Mouse (Mus musculus): ENCODE measurements around the gene Ceacam19.

Ceacam19 gene

DNA sequence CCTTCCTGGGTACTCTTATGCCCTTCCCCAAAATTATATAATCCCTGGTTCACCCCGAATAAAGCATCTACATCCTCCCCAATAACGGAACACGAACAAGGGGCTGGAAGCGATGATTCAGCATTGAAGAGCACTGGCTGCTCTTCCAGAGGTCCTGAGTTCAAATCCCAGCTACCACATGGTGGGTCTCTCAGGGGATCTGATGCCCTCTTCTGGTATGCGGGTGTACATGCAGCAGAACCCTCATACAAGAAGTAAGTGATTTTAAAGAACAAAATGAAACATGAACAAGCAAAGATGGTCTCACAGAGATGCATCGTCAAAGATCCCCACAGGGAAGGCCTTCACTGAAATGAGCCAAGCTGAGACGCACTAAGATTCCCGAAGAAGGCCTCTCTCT is 7.0 kb downstream of the Ceacam19 start:
- DNase-seq (ENCODE audit: extremely low spot score) = no peak

GRCm38 (mm10) chr7:19876781-19877425 is 10.9 kb downstream of the Ceacam19 start:
- DNase-seq (ENCODE audit: extremely low spot score) = no peak

DNA sequence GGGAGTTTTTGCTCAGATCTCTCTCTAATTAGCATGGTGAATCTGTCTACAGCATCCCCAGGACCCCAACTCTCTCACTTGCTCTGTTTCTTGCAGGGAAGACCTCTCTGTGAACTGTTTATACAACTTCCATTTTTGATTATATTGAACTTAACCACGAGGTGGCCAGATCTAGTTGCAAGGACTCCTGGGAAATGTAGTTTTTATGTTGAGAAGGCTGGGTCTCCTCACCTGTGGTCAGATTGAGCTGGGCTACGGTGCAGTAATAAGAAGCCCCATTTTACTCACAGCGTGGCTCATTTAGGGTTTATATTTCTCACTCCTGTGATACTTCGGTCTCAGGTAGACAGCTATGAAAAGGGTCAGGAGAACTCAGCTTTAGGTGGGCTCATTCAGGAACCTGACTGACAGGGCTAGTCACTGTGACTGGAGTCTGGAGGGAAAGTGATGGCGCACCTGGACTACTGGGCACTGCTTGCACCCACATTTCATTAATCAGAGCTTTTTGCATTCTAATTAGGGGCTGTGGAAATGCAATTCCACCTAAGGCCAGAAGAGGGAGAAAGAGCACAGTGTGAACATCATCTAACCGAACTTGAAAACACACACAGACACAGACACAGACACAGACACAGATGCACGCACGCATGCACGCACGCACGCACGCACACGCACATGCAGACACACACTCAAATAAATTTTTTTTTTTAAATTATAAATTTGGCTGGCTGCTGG is 11.7 kb downstream of the Ceacam19 start:
- DNase-seq (ENCODE audit: extremely low spot score) = peak; percentile 28

GRCm38 (mm10) chr7:19871943-19872601 is 15.7 kb downstream of the Ceacam19 start:
- DNase-seq (ENCODE audit: extremely low spot score) = peak; percentile 19

DNA sequence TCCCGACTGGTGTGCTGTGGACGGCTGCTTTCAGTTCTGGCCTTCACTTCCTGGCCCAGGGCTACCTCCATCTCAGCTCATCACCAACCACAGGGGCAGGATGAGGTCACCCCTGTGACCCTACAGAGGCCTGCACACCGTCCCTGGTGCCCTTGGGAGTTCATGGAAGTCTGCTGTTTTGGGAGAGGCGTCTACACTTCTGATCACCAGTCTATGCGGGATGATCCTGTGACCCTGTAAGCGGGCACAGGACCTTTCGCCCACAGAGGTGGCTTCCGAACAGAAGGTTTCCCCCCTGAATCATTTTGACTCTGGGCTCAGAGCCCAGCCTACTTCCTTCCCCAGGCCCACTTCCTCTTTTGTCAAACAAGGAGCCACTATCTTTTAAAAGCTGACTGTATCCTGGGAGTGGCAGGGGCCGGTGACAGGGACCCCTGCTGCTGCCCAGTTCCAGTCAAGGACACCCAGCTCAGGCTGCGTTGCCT is 16.6 kb downstream of the Ceacam19 start:
- DNase-seq (ENCODE audit: extremely low spot score) = no peak

- no peak for DNase-seq (ENCODE audit: extremely low spot score)
Measured at GRCm38 (mm10) chr7:19867751-19868399, 19.9 kb downstream of the Ceacam19 start.

DNA sequence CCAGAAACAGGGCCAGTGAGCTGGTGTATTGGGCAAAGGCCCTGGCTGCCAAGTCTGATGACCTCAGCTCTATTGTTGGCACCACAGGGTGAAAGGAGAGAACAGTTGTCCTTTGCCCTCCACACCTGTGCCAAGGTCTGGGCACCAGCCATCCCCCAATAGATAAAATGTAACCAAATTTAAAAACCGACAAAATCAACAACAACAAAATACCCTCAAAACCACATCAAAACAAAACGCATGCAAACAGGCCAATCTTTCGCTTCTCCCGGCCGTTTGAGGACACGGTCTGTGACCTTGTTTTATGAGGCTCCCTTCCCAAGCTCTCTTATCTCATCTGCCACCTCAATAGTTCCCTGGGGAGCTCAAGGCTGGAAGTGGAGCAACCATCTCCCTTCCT is 21.3 kb downstream of the Ceacam19 start:
- DNase-seq (ENCODE audit: extremely low spot score) = no peak

GRCm38 (mm10) chr7:19865246-19866036 is 22.3 kb downstream of the Ceacam19 start:
- DNase-seq (ENCODE audit: extremely low spot score) = no peak

DNA sequence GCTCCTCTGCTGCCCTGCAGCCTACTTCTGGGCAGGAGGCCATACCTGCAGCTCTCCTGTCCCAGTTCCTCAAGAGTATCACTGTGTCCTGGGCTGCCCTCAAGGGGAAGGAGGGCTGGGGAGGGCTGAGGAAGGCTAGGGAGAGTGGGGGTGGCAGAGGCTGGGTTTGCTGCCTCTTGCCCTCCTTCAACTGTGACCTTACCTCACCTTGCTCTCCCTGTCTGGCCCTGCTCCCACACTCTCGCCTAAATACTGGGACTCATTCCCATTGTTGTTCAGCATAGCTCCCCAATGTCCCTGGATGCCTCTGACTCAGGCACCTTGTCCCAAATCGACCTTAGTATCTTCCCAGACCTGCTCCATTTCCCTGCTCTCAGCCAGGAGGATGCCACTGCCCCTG is 23.5 kb downstream of the Ceacam19 start:
- no peak for DNase-seq (ENCODE audit: extremely low spot score)

DNA sequence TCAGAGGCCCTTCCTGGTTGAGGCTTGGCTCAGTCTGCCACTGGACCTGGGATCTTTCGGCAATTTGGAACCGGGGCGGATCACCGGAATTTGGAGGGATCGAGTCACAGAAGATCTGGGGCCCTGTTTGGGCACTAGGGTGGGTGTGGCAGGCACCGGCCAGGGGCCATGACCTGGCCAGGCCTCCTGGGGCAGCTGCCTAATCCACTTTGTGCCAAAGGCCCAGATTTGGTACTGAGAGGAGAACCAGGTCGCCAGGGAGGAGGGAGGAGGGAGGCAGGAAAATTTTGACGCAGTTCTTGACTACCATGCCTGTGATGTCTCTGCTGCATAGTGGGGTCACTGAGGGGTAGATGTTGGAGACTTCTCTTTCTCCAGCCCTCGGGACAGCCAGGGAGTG is 26.6 kb downstream of the Ceacam19 start, which contains the start of gene Ceacam16:
Ceacam16 (minus strand) TSS at position 101 of the 400 bp plus-strand sequence.
- no peak for DNase-seq (ENCODE audit: extremely low spot score)

- DNase-seq (ENCODE audit: extremely low spot score) = no peak
Measured at GRCm38 (mm10) chr7:19859740-19860139, 28.0 kb downstream of the Ceacam19 start.

- no peak for DNase-seq (ENCODE audit: extremely low spot score)
Measured at GRCm38 (mm10) chr7:19856283-19856682, 31.5 kb downstream of the Ceacam19 start.

- DNase-seq (ENCODE audit: extremely low spot score) = no peak
Measured at GRCm38 (mm10) chr7:19855663-19856062, 32.1 kb downstream of the Ceacam19 start.

- DNase-seq (ENCODE audit: extremely low spot score) = no peak
Measured at GRCm38 (mm10) chr7:19853526-19853925, 34.2 kb downstream of the Ceacam19 start.

GRCm38 (mm10) chr7:19851858-19852570 is 35.8 kb downstream of the Ceacam19 start, which contains the start of gene Gm19345:
Gm19345 (plus strand) TSS chr7:19852003.
- DNase-seq (ENCODE audit: extremely low spot score) = peak; percentile 41

DNA sequence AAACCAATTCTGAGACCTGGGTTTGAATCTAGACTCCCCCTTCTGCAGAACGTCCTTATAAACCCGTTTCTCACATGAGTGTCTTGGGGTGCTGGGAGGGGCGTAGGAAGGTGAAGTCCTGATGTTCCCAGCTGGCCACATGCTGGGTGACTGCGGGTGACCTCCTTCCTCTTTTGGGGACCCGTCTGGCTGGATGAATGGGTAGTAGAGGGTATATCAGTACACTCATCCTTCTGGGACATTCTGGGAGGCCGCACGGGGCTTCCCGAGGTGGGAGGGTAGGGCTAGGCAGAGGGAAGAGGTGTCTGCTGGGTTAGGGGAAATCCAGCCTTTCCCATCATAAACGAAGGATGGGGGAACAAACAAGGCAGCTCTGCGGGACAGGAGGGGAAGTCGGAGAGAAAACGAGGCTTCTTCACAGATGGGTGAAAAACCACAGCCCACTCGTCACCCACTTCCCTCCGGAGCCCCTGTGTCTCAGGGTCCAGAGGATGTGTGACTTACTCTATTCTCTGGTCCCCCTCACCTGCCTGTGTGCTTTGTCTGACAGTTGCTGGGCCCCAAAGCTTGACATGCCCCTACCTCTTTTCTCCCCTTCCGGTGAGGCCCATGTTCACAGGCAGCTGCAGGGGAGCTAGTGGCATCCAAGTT is 43.1 kb downstream of the Ceacam19 start:
- DNase-seq (ENCODE audit: extremely low spot score) = no peak

GRCm38 (mm10) chr7:19843561-19843960 is 44.2 kb downstream of the Ceacam19 start:
- DNase-seq (ENCODE audit: extremely low spot score) = peak; percentile 64

DNA sequence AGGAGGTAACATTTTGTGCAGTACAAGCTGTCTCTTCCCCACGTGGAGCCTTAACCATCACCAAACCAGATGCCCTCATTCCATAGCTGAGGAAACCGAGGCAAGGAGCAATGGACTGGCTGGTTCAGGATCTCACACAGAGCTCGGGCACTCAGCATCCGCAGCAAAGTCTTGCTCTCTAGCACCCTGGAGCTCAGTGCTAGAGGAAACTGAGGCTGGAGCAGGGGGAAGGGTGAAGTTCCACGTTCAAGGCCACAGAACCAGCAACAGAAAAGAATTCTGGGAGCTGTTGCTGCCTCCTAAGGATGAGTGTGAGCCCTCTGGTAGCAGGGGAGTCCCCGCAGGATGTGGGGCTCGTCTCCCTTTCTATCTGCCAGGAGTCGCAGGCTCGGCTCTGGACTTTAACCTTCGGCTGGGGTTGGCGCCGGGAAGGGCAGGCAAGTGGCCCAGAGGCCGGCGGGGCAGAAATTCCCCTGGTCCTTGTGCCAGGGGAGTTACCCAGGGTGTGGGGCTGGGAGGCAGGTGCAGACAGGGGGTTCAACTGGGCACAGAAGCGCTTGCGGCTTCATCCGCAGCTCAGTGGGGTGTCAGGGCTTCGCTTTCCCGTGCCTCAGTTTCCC is 44.8 kb downstream of the Ceacam19 start:
- DNase-seq (ENCODE audit: extremely low spot score) = no peak

GRCm38 (mm10) chr7:19841686-19842413 is 45.9 kb downstream of the Ceacam19 start:
- DNase-seq (ENCODE audit: extremely low spot score) = no peak

Measured in embryo, embryonic 9.5 days (tissue).